Mouse (Mus musculus) skeletal muscle tissue, adult 2 months (tissue): Measurements from ENCODE around the gene Slc22a16.
"Not testable (repeated sequence)": the region's sequence is repeated elsewhere in the genome, so short reads cannot be mapped to it uniquely, and the experiment has no call there.

Experiments
- DNase-seq: peaks from one replicate; pipeline ENCODE4 v3.0.0-alpha.2; 2012; ENCODE audit warnings: low read depth, low spot score

The Slc22a16 gene

GRCm38 (mm10) chr10:40570036-40570435 lies at the start of gene Slc22a16:
Gene Slc22a16, plus strand, starts transcription at chr10:40570336.
- no peak for DNase-seq

GRCm38 (mm10) chr10:40521579-40521978 lies 48.6 kb upstream of the Slc22a16 start:
- DNase-seq: no peak

GRCm38 (mm10) chr10:40523312-40523975 lies 46.7 kb upstream of the Slc22a16 start:
- no peak for DNase-seq

- no peak for DNase-seq
These were observed 45.9 kb upstream of the Slc22a16 start for GRCm38 (mm10) chr10:40524032-40524806.

GRCm38 (mm10) chr10:40524991-40525390 lies 45.1 kb upstream of the Slc22a16 start:
- DNase-seq: peak; percentile 56

GRCm38 (mm10) chr10:40525616-40526155 lies 44.5 kb upstream of the Slc22a16 start:
- no peak for DNase-seq

GRCm38 (mm10) chr10:40526301-40526761 lies 43.8 kb upstream of the Slc22a16 start:
- no peak for DNase-seq

- DNase-seq: no peak
These were observed 43.1 kb upstream of the Slc22a16 start for GRCm38 (mm10) chr10:40526986-40527385.

GRCm38 (mm10) chr10:40527573-40527972 lies 42.6 kb upstream of the Slc22a16 start:
- DNase-seq: no peak

- DNase-seq: no peak
These were observed 41.5 kb upstream of the Slc22a16 start for GRCm38 (mm10) chr10:40528668-40529067.

GRCm38 (mm10) chr10:40529617-40530016 lies 40.5 kb upstream of the Slc22a16 start:
- no peak for DNase-seq

- no peak for DNase-seq
These were observed 39.5 kb upstream of the Slc22a16 start for GRCm38 (mm10) chr10:40530661-40531060.

GRCm38 (mm10) chr10:40532586-40532985 lies 37.5 kb upstream of the Slc22a16 start:
- not testable (repeated sequence) for DNase-seq

- no peak for DNase-seq
These were observed 28.8 kb upstream of the Slc22a16 start for GRCm38 (mm10) chr10:40541351-40541750.

- DNase-seq: no peak
These were observed 20.8 kb upstream of the Slc22a16 start for GRCm38 (mm10) chr10:40549317-40549716.

GRCm38 (mm10) chr10:40551801-40552200 lies 18.3 kb upstream of the Slc22a16 start:
- no peak for DNase-seq

GRCm38 (mm10) chr10:40565695-40566094 lies 4.4 kb upstream of the Slc22a16 start:
- not testable (repeated sequence) for DNase-seq

- no peak for DNase-seq
These were observed 5.9 kb downstream of the Slc22a16 start for GRCm38 (mm10) chr10:40575912-40576634.

GRCm38 (mm10) chr10:40583584-40584255 lies 13.6 kb downstream of the Slc22a16 start:
- no peak for DNase-seq

- no peak for DNase-seq
These were observed 22.1 kb downstream of the Slc22a16 start for GRCm38 (mm10) chr10:40592186-40592585.

- peak; percentile 10 for DNase-seq
These were observed 27.0 kb downstream of the Slc22a16 start for GRCm38 (mm10) chr10:40597177-40597576.
